Mouse (Mus musculus): ENCODE data around the gene Krt33a. TPM values are rescaled to one million over a fixed set of nuclear protein-coding genes. Genes with fewer than 3 reads are reported as not detected.

The Krt33a gene
- polyA plus RNA-seq, 1 experiment from 2014 or later, result not detected

DNA sequence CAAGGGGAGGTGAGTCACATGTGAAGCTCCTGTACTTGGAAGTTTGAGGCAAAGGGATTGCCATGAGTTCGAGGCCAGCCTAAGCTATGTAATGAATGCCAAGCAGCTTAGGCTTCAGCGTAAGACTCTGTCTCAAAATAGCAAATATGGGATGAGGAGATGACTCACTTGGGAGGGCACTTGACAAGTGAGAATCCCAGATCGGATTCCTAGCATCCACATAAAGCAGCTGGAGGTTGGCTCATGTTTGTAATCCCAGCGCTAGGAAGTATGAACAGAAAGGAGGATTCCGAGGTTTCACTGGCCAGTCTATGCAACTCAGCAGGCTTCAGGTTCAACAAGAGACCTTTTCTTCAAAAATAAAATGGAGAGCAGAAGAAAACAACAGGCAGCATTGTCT is 5.4 kb upstream of the Krt33a start:
- Histone ChIP-seq H3K4me2 (ENCODE audit: low read depth, low read length) (no peak overlapping the region), H3K9me3 (replicated peaks; ENCODE audit: control insufficient read depth, low read length) (no peaks in the 10 kb centered on the region), H3K27me3 (ENCODE audit: control insufficient read depth, insufficient read depth, low read length) (no peaks in the 10 kb centered on the region), H3K4me3 (ENCODE audit: low read depth, low read length) (no peak overlapping the region), H3K9ac (replicated peaks; ENCODE audit: low read length) (no peak overlapping the region), H3K4me1 (ENCODE audit: control insufficient read depth, insufficient read depth, low read length) (no peaks in the 10 kb centered on the region), H3K36me3 (replicated peaks; ENCODE audit: control insufficient read depth, insufficient read depth, low read depth, low read length) (no peaks in the 10 kb centered on the region), H3K27ac (replicated peaks; ENCODE audit: low read depth, low read length) (no peak overlapping the region)
- no peak for ATAC-seq (replicated peaks; ENCODE audit: insufficient number of reproducible peaks, low FRiP score, low TSS enrichment, low read depth)
- no peak for DNase-seq (ENCODE audit: low spot score)
- WGBS, result 77% methylated on average over 5 of the region's 5 CpGs

DNA sequence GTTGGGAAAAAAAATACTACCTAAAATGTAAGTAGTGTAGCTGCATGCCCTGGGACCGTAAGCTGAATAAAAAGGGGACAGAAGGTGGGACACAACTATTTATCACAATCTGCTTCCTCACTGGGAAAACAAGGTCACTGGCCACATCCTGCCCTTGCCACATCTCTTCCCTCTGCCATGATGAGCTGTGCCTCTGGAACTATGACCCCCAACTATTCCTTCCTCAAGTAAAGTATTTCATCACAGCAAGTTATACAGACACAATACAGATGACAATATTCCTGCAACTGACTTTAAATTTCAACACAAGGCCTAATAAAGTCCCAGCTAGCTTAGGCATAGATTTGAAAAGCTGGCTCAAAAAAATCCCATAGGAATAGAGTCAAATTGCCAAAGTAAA is 3.5 kb upstream of the Krt33a start:
- DNase-seq (ENCODE audit: low spot score) (no peak), ATAC-seq (replicated peaks; ENCODE audit: insufficient number of reproducible peaks, low FRiP score, low TSS enrichment, low read depth) (no peak)
- H3K4me1 ChIP-seq (ENCODE audit: control insufficient read depth, insufficient read depth, low read length), result no peaks in the 10 kb centered on the region
- no peak overlapping the region for H3K27ac ChIP-seq (replicated peaks; ENCODE audit: low read depth, low read length)
- WGBS, result 81% methylated on average over 1 of the region's 1 CpGs
- H3K36me3 ChIP-seq (replicated peaks; ENCODE audit: control insufficient read depth, insufficient read depth, low read depth, low read length), result no peaks in the 10 kb centered on the region
- H3K4me3 ChIP-seq (ENCODE audit: low read depth, low read length), result no peak overlapping the region
- H3K9ac ChIP-seq (replicated peaks; ENCODE audit: low read length), result no peak overlapping the region
- H3K4me2 ChIP-seq (ENCODE audit: low read depth, low read length), result no peak overlapping the region
- no peaks in the 10 kb centered on the region for H3K27me3 ChIP-seq (ENCODE audit: control insufficient read depth, insufficient read depth, low read length)
- no peaks in the 10 kb centered on the region for H3K9me3 ChIP-seq (replicated peaks; ENCODE audit: control insufficient read depth, low read length)

DNA sequence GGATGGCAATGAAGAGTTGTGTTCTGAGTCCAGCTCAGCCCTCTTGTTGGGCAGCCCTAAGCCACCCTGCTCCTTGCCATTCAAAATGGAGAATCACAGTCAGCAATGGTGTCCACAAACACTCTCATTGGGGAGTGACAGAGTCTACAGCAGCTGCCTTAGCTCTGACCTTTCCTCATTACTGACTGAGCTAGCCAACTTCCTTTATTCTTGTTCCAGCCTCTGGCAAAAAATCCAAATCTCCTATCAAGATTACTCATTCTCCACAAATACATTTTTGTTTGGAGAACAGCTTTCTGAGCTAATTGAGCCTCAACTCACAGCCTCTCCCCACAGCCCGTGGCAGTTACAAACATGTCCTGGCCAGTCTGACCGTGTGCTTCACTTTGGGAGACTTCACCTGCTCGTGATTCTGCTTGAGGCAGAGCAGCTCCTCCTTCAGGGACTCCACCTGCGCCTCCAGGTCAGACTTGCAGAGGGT is 2.3 kb downstream of the Krt33a start:
- Histone ChIP-seq H3K9ac (replicated peaks; ENCODE audit: low read length) (no peak overlapping the region), H3K9me3 (replicated peaks; ENCODE audit: control insufficient read depth, low read length) (no peaks in the 10 kb centered on the region), H3K36me3 (replicated peaks; ENCODE audit: control insufficient read depth, insufficient read depth, low read depth, low read length) (no peaks in the 10 kb centered on the region), H3K4me1 (ENCODE audit: control insufficient read depth, insufficient read depth, low read length) (no peaks in the 10 kb centered on the region), H3K4me3 (ENCODE audit: low read depth, low read length) (no peak overlapping the region), H3K4me2 (ENCODE audit: low read depth, low read length) (no peak overlapping the region), H3K27ac (replicated peaks; ENCODE audit: low read depth, low read length) (no peak overlapping the region), H3K27me3 (ENCODE audit: control insufficient read depth, insufficient read depth, low read length) (no peaks in the 10 kb centered on the region)
- DNase-seq (ENCODE audit: low spot score) (peak; percentile 5), ATAC-seq (replicated peaks; ENCODE audit: insufficient number of reproducible peaks, low FRiP score, low TSS enrichment, low read depth) (no peak)
- 61% methylated on average over 4 of the region's 4 CpGs for WGBS

DNA sequence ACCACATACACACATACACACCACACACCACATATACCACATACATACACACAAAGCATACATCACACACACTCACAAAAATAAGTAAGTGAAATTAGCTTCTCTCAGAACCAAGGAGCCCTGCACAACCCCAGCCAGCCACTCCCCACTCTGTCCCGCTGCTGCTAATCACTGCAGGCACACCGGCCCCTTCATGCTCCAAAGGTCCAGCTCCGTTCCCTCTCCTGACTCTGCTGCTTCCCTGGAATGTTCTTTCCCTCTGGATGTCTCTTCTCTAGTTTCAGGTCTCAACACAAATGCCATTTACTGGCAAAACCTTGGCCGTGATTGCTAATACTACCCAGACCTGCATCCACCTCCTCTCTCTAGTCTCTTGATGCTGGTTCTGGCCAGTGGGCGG is 5.3 kb downstream of the Krt33a start:
- no peak overlapping the region for H3K9ac ChIP-seq (replicated peaks; ENCODE audit: low read length)
- no peak overlapping the region for H3K4me3 ChIP-seq (ENCODE audit: low read depth, low read length)
- no peaks in the 10 kb centered on the region for H3K27me3 ChIP-seq (ENCODE audit: control insufficient read depth, insufficient read depth, low read length)
- H3K27ac ChIP-seq (replicated peaks; ENCODE audit: low read depth, low read length), result no peak overlapping the region
- 79% methylated on average over 5 of the region's 5 CpGs for WGBS
- H3K9me3 ChIP-seq (replicated peaks; ENCODE audit: control insufficient read depth, low read length), result no peaks in the 10 kb centered on the region
- DNase-seq (ENCODE audit: low spot score) (no peak), ATAC-seq (replicated peaks; ENCODE audit: insufficient number of reproducible peaks, low FRiP score, low TSS enrichment, low read depth) (no peak)
- H3K4me1 ChIP-seq (ENCODE audit: control insufficient read depth, insufficient read depth, low read length), result no peaks in the 10 kb centered on the region
- H3K4me2 ChIP-seq (ENCODE audit: low read depth, low read length), result no peak overlapping the region
- H3K36me3 ChIP-seq (replicated peaks; ENCODE audit: control insufficient read depth, insufficient read depth, low read depth, low read length), result no peaks in the 10 kb centered on the region

DNA sequence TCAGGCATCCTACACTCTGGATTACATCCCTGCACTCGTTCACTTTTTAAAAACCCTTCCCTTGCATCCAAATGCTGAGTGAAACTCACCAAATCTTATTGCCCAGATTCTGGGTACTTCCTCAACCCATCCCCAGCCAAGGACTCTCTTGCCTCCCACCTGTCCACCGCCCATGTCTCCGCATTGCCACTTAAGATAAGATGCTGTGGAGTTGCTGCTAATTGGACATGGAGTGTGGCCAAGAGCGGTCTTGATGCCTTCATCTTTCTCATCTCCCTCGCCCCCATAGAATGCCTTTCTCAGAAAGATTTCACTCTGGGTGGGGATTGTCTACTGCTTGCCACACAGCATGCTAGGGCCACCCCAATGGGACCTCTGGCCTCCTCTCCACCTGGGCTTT is 7.7 kb downstream of the Krt33a start:
- Histone ChIP-seq H3K36me3 (replicated peaks; ENCODE audit: control insufficient read depth, insufficient read depth, low read depth, low read length) (no peaks in the 10 kb centered on the region), H3K27ac (replicated peaks; ENCODE audit: low read depth, low read length) (no peak overlapping the region), H3K27me3 (ENCODE audit: control insufficient read depth, insufficient read depth, low read length) (no peaks in the 10 kb centered on the region), H3K4me1 (ENCODE audit: control insufficient read depth, insufficient read depth, low read length) (no peaks in the 10 kb centered on the region), H3K4me2 (ENCODE audit: low read depth, low read length) (no peak overlapping the region), H3K9me3 (replicated peaks; ENCODE audit: control insufficient read depth, low read length) (no peaks in the 10 kb centered on the region), H3K4me3 (ENCODE audit: low read depth, low read length) (no peak overlapping the region), H3K9ac (replicated peaks; ENCODE audit: low read length) (no peak overlapping the region)
- 84% methylated on average over 5 of the region's 5 CpGs for WGBS
- DNase-seq (ENCODE audit: low spot score), result no peak
- no peak for ATAC-seq (replicated peaks; ENCODE audit: insufficient number of reproducible peaks, low FRiP score, low TSS enrichment, low read depth)

DNA sequence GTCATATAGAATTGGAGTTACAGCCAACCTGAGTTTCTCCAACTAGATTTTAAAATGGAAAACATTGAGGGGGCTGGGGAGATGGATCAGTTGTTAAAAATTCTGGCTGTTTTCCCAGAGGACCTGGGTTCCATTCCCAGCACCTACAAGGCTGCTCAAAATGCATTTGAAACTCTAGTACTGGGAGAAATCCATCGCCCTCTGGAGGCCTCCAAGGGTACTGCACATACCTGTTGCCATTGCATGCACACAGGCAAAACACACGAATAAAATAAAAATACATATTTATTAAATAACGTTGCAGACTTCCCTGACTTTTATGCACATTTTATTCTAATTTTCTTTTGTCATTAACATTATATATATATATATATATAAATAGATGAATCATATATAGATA is 9.4 kb downstream of the Krt33a start:
- H3K27ac ChIP-seq (replicated peaks; ENCODE audit: low read depth, low read length), result no peak overlapping the region
- WGBS, result 59% methylated on average over 3 of the region's 3 CpGs
- no peaks in the 10 kb centered on the region for H3K36me3 ChIP-seq (replicated peaks; ENCODE audit: control insufficient read depth, insufficient read depth, low read depth, low read length)
- no peak for DNase-seq (ENCODE audit: low spot score)
- H3K9ac ChIP-seq (replicated peaks; ENCODE audit: low read length), result no peak overlapping the region
- no peak for ATAC-seq (replicated peaks; ENCODE audit: insufficient number of reproducible peaks, low FRiP score, low TSS enrichment, low read depth)
- no peaks in the 10 kb centered on the region for H3K9me3 ChIP-seq (replicated peaks; ENCODE audit: control insufficient read depth, low read length)
- no peaks in the 10 kb centered on the region for H3K4me1 ChIP-seq (ENCODE audit: control insufficient read depth, insufficient read depth, low read length)
- no peak overlapping the region for H3K4me3 ChIP-seq (ENCODE audit: low read depth, low read length)
- no peaks in the 10 kb centered on the region for H3K27me3 ChIP-seq (ENCODE audit: control insufficient read depth, insufficient read depth, low read length)
- H3K4me2 ChIP-seq (ENCODE audit: low read depth, low read length), result no peak overlapping the region

DNA sequence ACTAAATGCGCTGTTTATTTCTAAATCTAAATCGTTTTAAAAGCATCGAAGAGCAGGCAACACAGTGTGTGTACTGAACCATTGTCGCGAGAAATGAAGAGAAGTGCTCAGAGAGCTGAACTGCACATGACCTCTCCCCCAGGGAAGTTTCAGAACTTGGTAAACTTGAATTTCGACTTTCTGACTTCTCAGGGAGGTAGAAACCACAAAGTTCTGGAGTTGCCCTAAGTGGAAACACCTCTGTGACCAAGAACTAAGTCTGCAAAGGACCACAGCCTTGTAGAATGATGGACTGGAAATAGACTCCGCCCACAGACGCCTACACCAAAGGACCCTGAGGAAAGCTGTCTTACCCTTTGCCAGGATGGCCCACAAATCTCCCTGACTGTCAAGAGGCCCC is 10.1 kb downstream of the Krt33a start:
- no peak overlapping the region for H3K27ac ChIP-seq (replicated peaks; ENCODE audit: low read depth, low read length)
- ATAC-seq (replicated peaks; ENCODE audit: insufficient number of reproducible peaks, low FRiP score, low TSS enrichment, low read depth) (no peak), DNase-seq (ENCODE audit: low spot score) (no peak)
- H3K9ac ChIP-seq (replicated peaks; ENCODE audit: low read length), result no peak overlapping the region
- H3K27me3 ChIP-seq (ENCODE audit: control insufficient read depth, insufficient read depth, low read length), result no peaks in the 10 kb centered on the region
- no peaks in the 10 kb centered on the region for H3K36me3 ChIP-seq (replicated peaks; ENCODE audit: control insufficient read depth, insufficient read depth, low read depth, low read length)
- no peak overlapping the region for H3K4me3 ChIP-seq (ENCODE audit: low read depth, low read length)
- H3K4me2 ChIP-seq (ENCODE audit: low read depth, low read length), result no peak overlapping the region
- no peaks in the 10 kb centered on the region for H3K9me3 ChIP-seq (replicated peaks; ENCODE audit: control insufficient read depth, low read length)
- 89% methylated on average over 8 of the region's 8 CpGs for WGBS
- H3K4me1 ChIP-seq (ENCODE audit: control insufficient read depth, insufficient read depth, low read length), result no peaks in the 10 kb centered on the region

DNA sequence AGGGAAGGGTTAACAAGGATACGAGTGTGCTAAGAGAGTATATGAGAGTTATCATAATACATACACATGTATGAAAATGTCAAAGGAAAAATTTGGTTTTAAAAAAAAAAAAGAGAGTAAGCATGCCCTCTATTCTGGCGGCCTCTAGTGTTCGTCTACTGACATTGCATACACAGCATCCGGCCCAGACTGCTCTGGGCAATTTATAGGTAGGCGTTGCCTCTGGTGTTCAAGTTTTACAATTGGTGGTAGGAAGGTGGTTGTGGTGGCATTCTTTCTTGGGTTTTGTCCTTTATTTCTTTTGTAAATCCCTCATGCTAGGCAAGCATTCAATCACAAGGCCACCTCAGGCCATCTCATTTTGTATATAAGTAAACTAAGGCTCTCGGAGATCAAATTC is 11.2 kb downstream of the Krt33a start:
- Histone ChIP-seq H3K4me1 (ENCODE audit: control insufficient read depth, insufficient read depth, low read length) (no peaks in the 10 kb centered on the region), H3K4me3 (ENCODE audit: low read depth, low read length) (no peak overlapping the region), H3K9ac (replicated peaks; ENCODE audit: low read length) (no peak overlapping the region), H3K27ac (replicated peaks; ENCODE audit: low read depth, low read length) (no peak overlapping the region), H3K36me3 (replicated peaks; ENCODE audit: control insufficient read depth, insufficient read depth, low read depth, low read length) (no peaks in the 10 kb centered on the region), H3K4me2 (ENCODE audit: low read depth, low read length) (no peak overlapping the region), H3K27me3 (ENCODE audit: control insufficient read depth, insufficient read depth, low read length) (no peaks in the 10 kb centered on the region), H3K9me3 (replicated peaks; ENCODE audit: control insufficient read depth, low read length) (no peaks in the 10 kb centered on the region)
- ATAC-seq (replicated peaks; ENCODE audit: insufficient number of reproducible peaks, low FRiP score, low TSS enrichment, low read depth) (no peak), DNase-seq (ENCODE audit: low spot score) (peak; percentile 72)
- 27% methylated on average over 6 of the region's 6 CpGs for whole genome bisulfite sequencing
